Mouse (Mus musculus) MEL (cell line): ENCODE measurements around the gene Hist1h2be. TPM values are rescaled to one million over a fixed set of nuclear protein-coding genes. Genes with fewer than 3 reads are reported as not detected.

Experiments used
- DNase-seq: peaks from one replicate; pipeline ENCODE4 v3.0.0; 2011; ENCODE audit warnings: low read depth, low spot score
- H3K27ac ChIP-seq: 2 replicates; pipeline ENCODE4 v1.5.1; 2012; ENCODE audit warnings: low read depth, mild to moderate bottlenecking, control low read depth, low read length, moderate library complexity; ENCODE audit not compliant: control insufficient read depth
- H3K27me3 ChIP-seq, 2 experiments: fragments of 150-350 bp in 1 of 2; sonication (generic) in 1 of 2; 2 replicates each; pipeline ENCODE4 v1.6.1; 2012; ENCODE audit warnings: low read length in 2 of 2, mild to moderate bottlenecking in 2 of 2, improper control_type of control experiment in 1 of 2, moderate library complexity in 1 of 2; ENCODE audit not compliant: insufficient read depth in 2 of 2, control insufficient read depth in 1 of 2
- H3K36me3 ChIP-seq, 2 experiments: 2 replicates each; pipeline ENCODE4 v1.6.1; 2012 to 2014; ENCODE audit warnings: low read length in 2 of 2, improper control_type of control experiment in 1 of 2, inconsistent platforms in 1 of 2, mild to moderate bottlenecking in 1 of 2; ENCODE audit not compliant: insufficient read depth in 2 of 2, control insufficient read depth in 1 of 2
- H3K4me1 ChIP-seq, 2 experiments: fragments of 150-350 bp in 1 of 2; sonication (generic) in 1 of 2; 2 replicates each; pipeline ENCODE4 v1.6.1; 2012; ENCODE audit warnings: low read length in 2 of 2, improper control_type of control experiment in 1 of 2, mild to moderate bottlenecking in 1 of 2; ENCODE audit not compliant: insufficient read depth in 2 of 2, control insufficient read depth in 1 of 2
- H3K4me3 ChIP-seq, 2 experiments: fragments of 150-350 bp in 1 of 2; sonication (generic) in 1 of 2; 2 replicates each; pipeline ENCODE4 v1.5.1; 2012; ENCODE audit warnings: low read depth in 2 of 2, low read length in 2 of 2, mild to moderate bottlenecking in 2 of 2, moderate library complexity in 2 of 2, control low read depth in 1 of 2, improper control_type of control experiment in 1 of 2; ENCODE audit not compliant: control insufficient read depth in 1 of 2, insufficient read depth in 1 of 2
- H3K79me2 ChIP-seq: 2 replicates; pipeline ENCODE4 v1.6.1; 2012; ENCODE audit warnings: mild to moderate bottlenecking, low read length, moderate library complexity; ENCODE audit not compliant: control insufficient read depth, poor library complexity, insufficient read depth
- H3K9ac ChIP-seq: 2 replicates; pipeline ENCODE4 v1.6.1; 2012; ENCODE audit warnings: low read depth, mild to moderate bottlenecking, control low read depth, low read length, moderate library complexity; ENCODE audit not compliant: control insufficient read depth, poor library complexity, severe bottlenecking
- H3K9me3 ChIP-seq: fragments of 150-350 bp; sonication (generic); replicated peaks from 2 replicates; pipeline ENCODE4 v1.6.1; 2012; ENCODE audit warnings: mild to moderate bottlenecking, low read length, improper control_type of control experiment, moderate library complexity; ENCODE audit not compliant: insufficient read depth
- BHLHE40 ChIP-seq: IDR thresholded peaks from 2 replicates; pipeline ENCODE4 v1.6.1; 2012; ENCODE audit warnings: low read depth, mild to moderate bottlenecking, inconsistent platforms, low read length, improper control_type of control experiment, borderline replicate concordance
- CTCF ChIP-seq, 3 experiments: IDR thresholded peaks in 2 of 3; conservative IDR thresholded peaks in 1 of 3; 2 replicates each; pipeline ENCODE4 v1.5.1; 2011 to 2012; ENCODE audit warnings: low read length in 3 of 3, low read depth in 2 of 3, mild to moderate bottlenecking in 2 of 3, improper control_type of control experiment in 1 of 3, inconsistent platforms in 1 of 3, mixed read lengths in 1 of 3, moderate library complexity in 1 of 3; ENCODE audit not compliant: control insufficient read depth in 1 of 3, insufficient read depth in 1 of 3, poor library complexity in 1 of 3, severe bottlenecking in 1 of 3
- GATA1 ChIP-seq: IDR thresholded peaks from 2 replicates; pipeline ENCODE4 v1.6.1; 2011; ENCODE audit warnings: low read depth, low read length, improper control_type of control experiment
- KAT2A ChIP-seq: conservative IDR thresholded peaks from 2 replicates; pipeline ENCODE4 v1.6.1; 2012; ENCODE audit warnings: low read depth, low read length, improper control_type of control experiment, inconsistent platforms
- MAFK ChIP-seq: IDR thresholded peaks from 2 replicates; pipeline ENCODE4 v1.6.1; 2011; ENCODE audit warnings: low read depth, mild to moderate bottlenecking, low read length, improper control_type of control experiment, borderline replicate concordance
- MAX ChIP-seq: IDR thresholded peaks from 2 replicates; pipeline ENCODE4 v1.6.1; 2011; ENCODE audit warnings: low read length, improper control_type of control experiment
- MYB ChIP-seq: IDR thresholded peaks from 2 replicates; pipeline ENCODE4 v1.6.1; 2011; ENCODE audit warnings: mild to moderate bottlenecking, low read depth, low read length, improper control_type of control experiment
- MYC ChIP-seq: IDR thresholded peaks from 2 replicates; pipeline ENCODE4 v1.6.1; 2011; ENCODE audit warnings: low read depth, mild to moderate bottlenecking, low read length, improper control_type of control experiment, moderate library complexity
- POLR2A ChIP-seq, 2 experiments: IDR thresholded peaks; 2 replicates each; pipeline ENCODE4 v1.6.1; 2011 to 2012; ENCODE audit warnings: low read length in 2 of 2, mild to moderate bottlenecking in 2 of 2, control low read depth in 1 of 2, improper control_type of control experiment in 1 of 2, low read depth in 1 of 2, moderate library complexity in 1 of 2; ENCODE audit not compliant: control insufficient read depth in 1 of 2, insufficient read depth in 1 of 2, poor library complexity in 1 of 2
- POLR2AphosphoS5 ChIP-seq: IDR thresholded peaks from 2 replicates; pipeline ENCODE4 v1.6.1; 2012; ENCODE audit warnings: low read depth, borderline replicate concordance, mild to moderate bottlenecking, inconsistent platforms, low read length, moderate library complexity, mixed read lengths
- RCOR1 ChIP-seq: IDR thresholded peaks from 2 replicates; pipeline ENCODE4 v1.6.1; 2012; ENCODE audit warnings: low read depth, mild to moderate bottlenecking, inconsistent platforms, low read length, improper control_type of control experiment
- TBP ChIP-seq: IDR thresholded peaks from 2 replicates; pipeline ENCODE4 v1.8.0; 2011; ENCODE audit warnings: low read depth, low read length, improper control_type of control experiment
- UBTF ChIP-seq: IDR thresholded peaks from 2 replicates; pipeline ENCODE4 v1.6.1; 2012; ENCODE audit warnings: low read depth, mild to moderate bottlenecking, inconsistent platforms, low read length, improper control_type of control experiment, moderate library complexity, borderline replicate concordance; ENCODE audit not compliant: insufficient read depth
- USF1 ChIP-seq: IDR thresholded peaks from 2 replicates; pipeline ENCODE4 v1.6.1; 2014; ENCODE audit warnings: low read depth, mild to moderate bottlenecking, inconsistent platforms, low read length, improper control_type of control experiment, moderate library complexity
- polyA plus RNA-seq, 2 experiments: library from polyadenylated mRNA; stranded (reverse) in 1 of 2; unstranded in 1 of 2; fragments of >175 nt in 1 of 2; fragments of >200 nt in 1 of 2; gene quantifications; 2 replicates each; pipeline versions ENCODE4 v1.2.1 to v1.2.4; 2012; ENCODE audit warnings: low replicate concordance in 2 of 2, low read depth in 1 of 2; ENCODE audit not compliant: insufficient read length in 2 of 2, insufficient read depth in 1 of 2, missing spikeins in 1 of 2
- total RNA-seq: library from RNA; depleted of rRNA; stranded (reverse); fragments of 300-350 nt; gene quantifications from 2 replicates; pipeline ENCODE4 v1.2.3, GENCODE M21; 2012

The Hist1h2be gene
- total and polyA plus RNA-seq, 3 experiments = 0.49 to 237 TPM; not detected in 1

DNA sequence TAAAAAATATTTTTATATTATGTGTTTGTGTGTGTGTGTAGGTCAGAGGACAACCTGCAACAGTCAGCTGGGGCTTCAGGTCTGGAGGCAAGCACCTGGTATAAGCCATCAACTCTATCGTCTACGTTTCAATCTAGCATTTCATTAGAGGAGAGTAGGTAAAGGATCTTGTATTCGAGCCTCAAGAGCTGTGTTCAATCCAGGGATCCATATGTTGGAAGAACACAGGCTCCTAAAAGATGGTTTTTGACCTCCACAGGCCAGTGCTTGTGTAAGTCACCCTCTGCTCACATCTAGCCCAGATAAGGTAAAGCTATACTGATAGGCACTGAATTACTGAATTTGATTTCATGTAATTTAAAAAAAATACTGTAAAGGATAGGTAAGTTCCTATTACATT lies 64.0 kb downstream of the Hist1h2be start:
- peak overlapping the region; percentile 35 to 47 for H3K4me3 ChIP-seq
- peaks cover 0 to 7% of the 10 kb centered on the region in 2 experiments; a peak in 1 of 4 replicates for H3K4me1 ChIP-seq
- peak overlapping the region; percentile 78 for H3K27ac ChIP-seq

DNA sequence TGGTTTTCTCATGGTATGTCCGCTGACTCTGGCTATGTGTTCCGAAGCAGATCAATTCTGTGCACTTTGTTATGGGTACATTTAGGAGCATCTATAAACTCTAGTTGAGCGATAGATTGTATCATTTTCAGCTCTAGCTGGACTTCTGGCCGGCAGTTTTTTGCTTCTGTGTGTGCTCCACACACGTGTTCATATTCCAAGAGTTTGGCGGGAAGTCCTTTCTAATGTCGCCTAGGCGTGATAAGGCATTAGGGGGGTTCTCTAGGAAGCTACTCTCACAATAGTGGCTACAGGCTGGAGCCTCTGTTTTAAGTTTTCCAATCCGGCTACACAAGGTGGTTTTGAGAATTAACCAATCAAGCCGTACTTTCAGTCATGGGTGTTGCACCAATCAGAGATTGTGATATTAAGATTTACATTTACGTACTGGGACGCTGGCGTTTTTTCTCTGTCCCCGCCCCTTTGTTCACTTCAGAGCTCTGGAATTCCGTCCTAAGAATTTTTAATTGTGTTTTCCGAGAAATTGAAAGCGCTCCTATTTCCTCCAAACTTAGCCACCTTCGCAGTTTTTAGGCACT lies 65.0 kb downstream of the Hist1h2be start:
- Histone ChIP-seq H3K4me3 (peak overlapping the region; percentile 35 to 48), H3K4me1 (peaks cover 0 to 7% of the 10 kb centered on the region in 2 experiments; a peak in 1 of 4 replicates), H3K9ac (peak overlapping the region; percentile 93), H3K79me2 (peaks cover 3% of the 10 kb centered on the region; the same call in 1 of the 2 replicates), H3K36me3 (peaks cover 0 to 33% of the 10 kb centered on the region in 2 experiments; a peak in 2 of 4 replicates), H3K27me3 (no peaks in the 10 kb centered on the region), H3K27ac (peak overlapping the region; percentile 98), H3K9me3 (no peaks in the 10 kb centered on the region)
- TF ChIP-seq POLR2AphosphoS5 (peak; percentile 99; the same call in 1 of the 2 replicates), TBP (peak; percentile 95), MAFK (no peak), POLR2A (IDR thresholded peaks at IDR 0.05; ENCODE audit: control insufficient read depth in 1 of 2, insufficient read depth in 1 of 2, low read depth in 1 of 2, low read length in 2 of 2, poor library complexity in 1 of 2) (peak; percentile 65 to 99)
- peak; percentile 96 for DNase-seq

More for the DNA sequence above, 64.0 kb downstream of the Hist1h2be start:
- peaks cover 0 to 33% of the 10 kb centered on the region in 2 experiments; a peak in 2 of 4 replicates for H3K36me3 ChIP-seq
- peak overlapping the region; percentile 68 for H3K9ac ChIP-seq
- DNase-seq = peak; percentile 60
- no peaks in the 10 kb centered on the region for H3K27me3 ChIP-seq
- peaks cover 3% of the 10 kb centered on the region; the same call in 1 of the 2 replicates for H3K79me2 ChIP-seq
- TF ChIP-seq GATA1 = no peak
- TF ChIP-seq MYC = no peak
- H3K9me3 ChIP-seq = no peaks in the 10 kb centered on the region

DNA sequence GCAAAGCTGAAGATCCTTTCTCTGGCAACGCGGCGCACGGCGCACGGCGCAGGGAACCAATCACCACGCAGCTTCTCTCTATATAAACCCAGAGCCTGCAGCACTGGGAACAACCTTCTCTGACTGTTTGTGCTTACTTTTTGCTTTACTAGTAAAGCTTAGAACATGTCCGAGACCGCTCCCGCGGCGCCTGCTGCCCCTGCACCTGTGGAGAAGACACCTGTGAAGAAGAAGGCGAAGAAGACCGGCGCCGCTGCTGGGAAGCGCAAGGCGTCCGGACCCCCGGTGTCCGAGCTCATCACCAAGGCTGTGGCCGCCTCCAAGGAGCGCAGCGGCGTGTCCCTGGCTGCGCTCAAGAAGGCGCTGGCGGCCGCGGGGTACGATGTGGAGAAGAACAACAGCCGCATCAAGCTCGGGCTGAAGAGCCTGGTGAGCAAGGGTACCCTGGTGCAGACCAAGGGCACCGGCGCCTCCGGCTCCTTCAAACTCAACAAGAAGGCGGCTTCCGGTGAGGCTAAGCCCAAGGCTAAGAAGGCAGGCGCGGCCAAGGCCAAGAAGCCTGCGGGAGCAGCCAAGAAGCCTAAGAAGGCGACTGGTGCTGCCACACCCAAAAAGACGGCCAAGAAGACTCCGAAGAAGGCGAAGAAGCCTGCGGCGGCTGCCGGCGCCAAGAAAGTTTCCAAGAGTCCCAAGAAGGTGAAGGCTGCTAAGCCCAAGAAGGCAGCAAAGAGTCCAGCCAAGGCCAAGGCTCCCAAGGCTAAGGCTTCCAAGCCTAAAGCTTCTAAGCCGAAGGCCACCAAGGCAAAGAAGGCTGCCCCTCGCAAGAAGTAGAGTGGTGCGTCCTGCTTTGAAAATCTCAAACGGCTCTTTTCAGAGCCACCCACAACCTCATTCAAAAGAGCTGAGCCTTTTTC lies 65.7 kb downstream of the Hist1h2be start:
- DNase-seq = peak; percentile 94
- Histone ChIP-seq H3K36me3 (peaks cover 0 to 35% of the 10 kb centered on the region in 2 experiments; a peak in 2 of 4 replicates), H3K27me3 (no peaks in the 10 kb centered on the region), H3K9ac (peak overlapping the region; percentile 93)
- no peak for TF ChIP-seq GATA1
- no peak for TF ChIP-seq USF1
- TF ChIP-seq BHLHE40 = no peak
- peak; percentile 88 to 99 for TF ChIP-seq POLR2A (IDR thresholded peaks at IDR 0.05; ENCODE audit: control insufficient read depth in 1 of 2, insufficient read depth in 1 of 2, low read depth in 1 of 2, low read length in 2 of 2, poor library complexity in 1 of 2)
- 0 out of 2 replicates have a peak, but pooled peaks have one; percentile 96 for TF ChIP-seq POLR2AphosphoS5
- TF ChIP-seq CTCF (IDR thresholded peaks at IDR 0.05 in 2 of 3, conservative IDR thresholded peaks at IDR 0.05 in 1 of 3; ENCODE audit: control insufficient read depth in 1 of 3, insufficient read depth in 1 of 3, low read depth in 2 of 3, low read length in 3 of 3, poor library complexity in 1 of 3, severe bottlenecking in 1 of 3) = 0 out of 6 replicates have a peak, but pooled peaks of 1 of the 3 experiments have one; percentile 6
- no peak for TF ChIP-seq KAT2A
- peak; percentile 99 for TF ChIP-seq TBP
- TF ChIP-seq MAX = no peak
- TF ChIP-seq UBTF = peak; percentile 98; the same call in 1 of the 2 replicates
- no peak for TF ChIP-seq MYB
- no peak for TF ChIP-seq RCOR1
- TF ChIP-seq, all 39 proteins: peak for 5
- no peaks in the 10 kb centered on the region for H3K9me3 ChIP-seq
- peaks cover 3% of the 10 kb centered on the region; the same call in 1 of the 2 replicates for H3K79me2 ChIP-seq
- peak overlapping the region; percentile 98 for H3K27ac ChIP-seq
- H3K4me1 ChIP-seq = peaks cover 0 to 11% of the 10 kb centered on the region in 2 experiments; a peak in 1 of 4 replicates
- peak overlapping the region; percentile 2 to 48 for H3K4me3 ChIP-seq
